In the genomic region with DNA sequence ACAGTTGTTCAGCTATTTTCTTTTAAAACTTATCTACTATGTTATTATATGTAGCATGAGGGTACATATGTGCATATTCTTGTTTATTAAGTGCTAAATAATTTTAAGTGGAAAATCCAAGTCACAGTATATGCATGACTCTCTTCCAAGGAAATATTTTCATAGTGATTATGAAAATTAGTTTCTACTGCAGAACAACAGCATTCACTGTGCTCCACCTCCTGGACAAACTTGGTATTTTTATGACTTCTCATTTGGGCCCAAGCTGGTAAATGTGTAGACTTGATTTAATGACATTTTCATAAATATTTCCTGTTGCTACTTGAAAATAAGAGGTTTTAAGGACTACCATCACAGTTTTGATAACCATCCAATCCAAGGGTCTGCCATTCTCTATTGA, we compare ENCODE assay signal across 9 mouse cellular contexts.
DNase-seq lines count a peak whose midpoint lies in the region; ATAC-seq lines count a peak whose summit lies in the region.
"Had no signal": no experiment of that assay in that cellular context is flagged by ENCODE, and none has a peak within 500 bp of the region (broad histone marks: within the 10 kb centered on the region; RNA-seq: fewer than 3 reads in every experiment).

No protein-coding gene starts in this region.

- H3K4me2 ChIP-seq in midbrain, embryonic 11.5 days, result no peak overlapping the region
- H3K4me2 ChIP-seq in midbrain, embryonic 15.5 days, result no peak overlapping the region
- H3K4me2 ChIP-seq in embryonic facial prominence, embryonic 14.5 days (ENCODE audit: low read depth, low read length), result no peak overlapping the region

- H3K4me3 ChIP-seq in midbrain, embryonic 11.5 days (ENCODE audit: low read depth, low read length), result no peak overlapping the region
- no peak overlapping the region for H3K4me3 ChIP-seq in midbrain, embryonic 15.5 days
- no peak overlapping the region for H3K4me3 ChIP-seq in embryonic facial prominence, embryonic 14.5 days (ENCODE audit: low read depth, low read length)
- H3K4me3 ChIP-seq: erythroblast, embryonic 14.5 days had no signal

- no peaks in the 10 kb centered on the region for H3K36me3 ChIP-seq in midbrain, embryonic 11.5 days (ENCODE audit: control insufficient read depth, insufficient read depth, low read length)
- H3K36me3 ChIP-seq in midbrain, embryonic 15.5 days (replicated peaks), result no peaks in the 10 kb centered on the region
- no peaks in the 10 kb centered on the region for H3K36me3 ChIP-seq in embryonic facial prominence, embryonic 14.5 days (ENCODE audit: control insufficient read depth, insufficient read depth, low read length)

- ATAC-seq in cerebellum, adult (ENCODE audit: insufficient number of reproducible peaks, low FRiP score, low TSS enrichment), result no peak
- no peak for ATAC-seq in midbrain, embryonic 11.5 days (ENCODE audit: low FRiP score)
- no peak; the same call in 1 of the 2 replicates for ATAC-seq in midbrain, embryonic 15.5 days (replicated peaks)
- no peak for ATAC-seq in embryonic facial prominence, embryonic 14.5 days (ENCODE audit: low read depth)

- DNase-seq in cerebellum, adult 8-10 months, result peak; percentile 35
- DNase-seq in midbrain, embryonic 11.5 days (ENCODE audit: low spot score, missing footprints), result peak; percentile 87
- DNase-seq in embryonic facial prominence, embryonic 14.5 days (ENCODE audit: low spot score), result peak; percentile 23
- peak; percentile 19 for DNase-seq in lung, postnatal 10 days
- no peak for DNase-seq in urinary bladder, postnatal 25 days (ENCODE audit: low spot score)
- DNase-seq in c-Kit-positive CD71-positive TER-119-positive erythroid progenitor cells, embryonic 14.5 days (ENCODE audit: low spot score), result no peak

- H3K27ac ChIP-seq in midbrain, embryonic 11.5 days (ENCODE audit: low read depth, low read length), result no peak overlapping the region
- no peak overlapping the region for H3K27ac ChIP-seq in midbrain, embryonic 15.5 days
- H3K27ac ChIP-seq in embryonic facial prominence, embryonic 14.5 days (replicated peaks; ENCODE audit: low read depth, low read length), result no peak overlapping the region

- no peak overlapping the region for H3K9ac ChIP-seq in midbrain, embryonic 11.5 days (ENCODE audit: low read length)
- no peak overlapping the region for H3K9ac ChIP-seq in midbrain, embryonic 15.5 days
- no peak overlapping the region for H3K9ac ChIP-seq in embryonic facial prominence, embryonic 14.5 days (ENCODE audit: low read depth, low read length)

- H3K9me3 ChIP-seq in midbrain, embryonic 11.5 days (ENCODE audit: control insufficient read depth, low read length), result no peaks in the 10 kb centered on the region
- no peaks in the 10 kb centered on the region for H3K9me3 ChIP-seq in midbrain, embryonic 15.5 days
- H3K9me3 ChIP-seq in embryonic facial prominence, embryonic 14.5 days (ENCODE audit: control insufficient read depth, low read length), result no peaks in the 10 kb centered on the region

- H3K4me1 ChIP-seq in midbrain, embryonic 11.5 days (ENCODE audit: control insufficient read depth, insufficient read depth, low read length), result no peaks in the 10 kb centered on the region
- H3K4me1 ChIP-seq in midbrain, embryonic 15.5 days, result no peaks in the 10 kb centered on the region
- no peaks in the 10 kb centered on the region for H3K4me1 ChIP-seq in embryonic facial prominence, embryonic 14.5 days (ENCODE audit: control insufficient read depth, insufficient read depth, low read length)

- H3K27me3 ChIP-seq in midbrain, embryonic 11.5 days (ENCODE audit: control insufficient read depth, insufficient read depth, low read length), result no peaks in the 10 kb centered on the region
- H3K27me3 ChIP-seq in midbrain, embryonic 15.5 days (replicated peaks), result no peaks in the 10 kb centered on the region
- H3K27me3 ChIP-seq in embryonic facial prominence, embryonic 14.5 days (replicated peaks; ENCODE audit: control insufficient read depth, insufficient read depth, low read length), result no peaks in the 10 kb centered on the region

Comparison
In these comparisons a context has a peak if more than half of its experiments do, and no peak if none do; other contexts are left out.
1. DNase-seq: peak in cerebellum, adult 8-10 months (single experiment), midbrain, embryonic 11.5 days (single experiment), embryonic facial prominence, embryonic 14.5 days (single experiment) and lung, postnatal 10 days (single experiment); none in urinary bladder, postnatal 25 days (single experiment) and c-Kit-positive CD71-positive TER-119-positive erythroid progenitor cells, embryonic 14.5 days (single experiment).